Mouse (Mus musculus) limb, embryonic 15.5 days (tissue): ENCODE measurements around the gene Gm11937. TPM values are rescaled to one million over a fixed set of nuclear protein-coding genes. Genes with fewer than 3 reads are reported as not detected.
A peak's percentile ranks its signal among the peaks of the same experiment; 100 is the strongest.
"Not testable (repeated sequence)": the region's sequence is repeated elsewhere in the genome, so short reads cannot be mapped to it uniquely, and the experiment has no call there.

Experiments
- ATAC-seq: fragments of 200-750 bp; cut with Nextera tagmentation; 2 replicates; pipeline ENCODE4 v1.8.0; 2017; ENCODE audit warnings: low read depth, moderate TSS enrichment; ENCODE audit not compliant: insufficient number of reproducible peaks, low FRiP score, low TSS enrichment
- H3K27ac ChIP-seq: fragments of 300-500 bp; sonication (generic); 2 replicates; pipeline ENCODE4 v1.5.1; 2015; ENCODE audit warnings: moderate library complexity, mild to moderate bottlenecking, inconsistent platforms
- H3K27me3 ChIP-seq: fragments of 300-500 bp; sonication (generic); 2 replicates; pipeline ENCODE4 v1.6.1; 2015; ENCODE audit warnings: inconsistent platforms
- H3K36me3 ChIP-seq: fragments of 300-500 bp; sonication (generic); 2 replicates; pipeline ENCODE4 v1.6.1; 2015; ENCODE audit warnings: inconsistent platforms
- H3K4me1 ChIP-seq: fragments of 300-500 bp; sonication (generic); 2 replicates; pipeline ENCODE4 v1.6.1; 2015; ENCODE audit warnings: inconsistent platforms
- H3K4me2 ChIP-seq: fragments of 300-500 bp; sonication (generic); 2 replicates; pipeline ENCODE4 v1.6.1; 2015; ENCODE audit warnings: mild to moderate bottlenecking, inconsistent platforms
- H3K4me3 ChIP-seq: fragments of 300-500 bp; sonication (generic); 2 replicates; pipeline ENCODE4 v1.5.1; 2015; ENCODE audit warnings: mild to moderate bottlenecking, inconsistent platforms
- H3K9ac ChIP-seq: fragments of 300-500 bp; sonication (generic); 2 replicates; pipeline ENCODE4 v1.6.1; 2015; ENCODE audit warnings: inconsistent platforms
- H3K9me3 ChIP-seq: fragments of 300-500 bp; sonication (generic); 2 replicates; pipeline ENCODE4 v1.6.1; 2016; ENCODE audit warnings: inconsistent platforms
- WGBS: fragments of 180-500 bp; shearing (Covaris S2); methylation state at CpG from one replicate; pipeline ENCODE4 v1.1.7; 2015; 5-methylcytosine and 5-hydroxymethylcytosine counted together
- polyA plus RNA-seq: library from polyadenylated mRNA; unstranded; fragments of >200 nt; fragmentation: Nextera tagmentation; extraction: Ambion mirVana; gene quantifications from 2 replicates; pipeline ENCODE4 v1.2.1, GENCODE M21; 2015

The Gm11937 gene
- polyA plus RNA-seq: not detected in 2 replicates

DNA sequence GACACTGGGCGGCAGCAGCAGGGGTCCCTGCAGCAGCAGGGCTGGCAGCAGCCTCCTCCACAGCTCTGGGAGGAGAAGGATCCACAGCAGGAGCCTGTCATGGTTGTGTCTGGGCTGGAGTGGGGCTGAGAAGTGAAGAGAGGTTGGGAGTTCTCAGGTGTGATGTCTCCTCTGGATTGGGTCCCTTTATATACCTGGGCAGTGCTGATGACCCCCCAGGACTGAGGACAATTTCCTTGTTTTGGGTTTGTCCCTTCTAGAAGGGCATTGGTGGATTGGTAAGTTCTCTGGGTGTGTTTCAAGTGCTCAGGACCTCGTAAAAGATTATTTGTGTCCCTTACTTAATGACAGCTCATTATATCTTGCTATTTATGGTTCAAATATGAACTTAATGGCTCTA is at the start of gene Gm11937:
TSS of gene Gm11937 (minus strand) at position 101 of the 400 bp plus-strand sequence.
- ATAC-seq, H3K27ac ChIP-seq, H3K9ac ChIP-seq, H3K9me3 ChIP-seq, H3K4me3 ChIP-seq, H3K36me3 ChIP-seq, H3K4me1 ChIP-seq, H3K4me2 ChIP-seq, H3K27me3 ChIP-seq: not testable (repeated sequence)
- WGBS: 46% methylated on average over 2 of the region's 2 CpGs

DNA sequence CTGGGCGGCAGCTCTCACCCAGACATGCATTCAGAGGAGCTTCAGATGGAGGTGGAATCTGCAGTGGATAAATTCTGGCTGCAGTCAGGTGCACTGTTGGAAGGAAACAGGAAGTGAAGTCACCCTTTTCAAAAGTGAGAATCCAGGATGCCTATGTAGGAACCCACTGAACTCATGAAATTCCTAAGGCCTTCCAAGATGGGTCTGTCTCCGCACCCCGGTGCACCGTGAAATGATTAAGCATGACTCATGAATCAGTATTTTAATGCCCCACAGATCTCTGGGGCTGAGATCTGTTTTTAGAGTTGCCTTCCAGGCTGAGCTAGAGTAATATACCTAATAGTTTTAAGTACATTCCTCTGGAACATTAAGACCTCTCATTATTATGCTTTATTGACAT is 49.3 kb upstream of the Gm11937 start:
- Histone ChIP-seq H3K4me1 (no peaks in the 10 kb centered on the region), H3K27me3 (no peaks in the 10 kb centered on the region), H3K9me3 (no peaks in the 10 kb centered on the region), H3K27ac (no peak overlapping the region), H3K4me3 (no peak overlapping the region), H3K9ac (no peak overlapping the region), H3K4me2 (no peak overlapping the region), H3K36me3 (no peaks in the 10 kb centered on the region)
- WGBS: 67% methylated on average over 4 of the region's 4 CpGs
- ATAC-seq: no peak

DNA sequence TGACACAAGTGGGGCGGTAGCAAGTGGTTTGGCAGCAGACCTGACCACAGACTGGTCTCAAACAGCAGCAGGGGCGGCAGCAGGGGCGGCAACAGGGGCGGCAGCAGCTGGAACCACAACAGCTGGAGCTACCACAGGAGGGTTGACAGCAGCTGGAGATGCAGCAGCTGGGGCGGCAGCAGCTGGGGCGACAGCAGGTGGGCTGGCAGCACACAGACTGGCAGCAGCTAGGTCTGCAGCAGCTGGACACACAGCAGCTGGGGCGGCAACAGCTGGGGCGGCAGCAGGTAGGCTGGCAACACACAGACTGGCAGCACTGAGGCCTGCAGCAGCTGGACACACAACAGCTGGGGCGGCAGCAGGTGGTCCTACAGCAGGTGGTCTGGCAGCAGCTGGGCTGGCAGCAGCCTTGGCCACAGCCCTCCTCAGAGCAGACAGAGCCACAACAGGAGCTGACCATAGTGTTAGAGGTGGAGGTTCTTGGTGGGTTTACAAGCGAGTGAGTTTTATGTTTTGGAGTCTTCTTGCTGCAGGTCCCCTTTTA is 48.5 kb upstream of the Gm11937 start, which contains the start of gene Gm11563:
TSS of gene Gm11563 (minus strand) at position 494 of the 544 bp plus-strand sequence.
- H3K9ac ChIP-seq, H3K9me3 ChIP-seq, H3K4me2 ChIP-seq, ATAC-seq, H3K4me1 ChIP-seq, H3K27me3 ChIP-seq, H3K27ac ChIP-seq, H3K36me3 ChIP-seq, H3K4me3 ChIP-seq: not testable (repeated sequence)
- WGBS: 58% methylated on average over 10 of the region's 10 CpGs

DNA sequence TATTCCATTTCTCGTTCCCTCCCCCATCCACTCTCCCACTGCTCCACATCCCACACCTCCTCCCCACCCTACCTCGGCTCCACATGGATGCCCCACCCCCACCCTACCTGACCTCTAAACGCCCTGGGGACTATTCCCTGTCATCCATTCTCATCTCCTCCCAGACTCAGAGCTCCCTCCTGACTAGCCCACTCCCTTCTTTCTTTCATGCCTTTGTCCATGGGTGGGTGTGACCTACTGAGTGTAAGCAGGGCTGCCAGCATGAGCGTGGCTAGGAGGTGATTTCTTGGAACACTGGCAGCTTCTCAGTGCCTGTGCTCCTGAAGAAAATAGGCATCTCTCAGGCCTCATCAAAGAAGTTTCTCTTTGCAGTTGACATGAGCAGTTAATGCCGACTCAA is 47.1 kb upstream of the Gm11937 start:
- H3K4me2 ChIP-seq: no peak overlapping the region
- H3K27ac ChIP-seq: no peak overlapping the region
- H3K9ac ChIP-seq: no peak overlapping the region
- no peaks in the 10 kb centered on the region for H3K4me1 ChIP-seq
- 53% methylated on average over 5 of the region's 5 CpGs for WGBS
- no peaks in the 10 kb centered on the region for H3K36me3 ChIP-seq
- no peak overlapping the region for H3K4me3 ChIP-seq
- no peaks in the 10 kb centered on the region for H3K27me3 ChIP-seq
- ATAC-seq: no peak
- H3K9me3 ChIP-seq: no peaks in the 10 kb centered on the region

DNA sequence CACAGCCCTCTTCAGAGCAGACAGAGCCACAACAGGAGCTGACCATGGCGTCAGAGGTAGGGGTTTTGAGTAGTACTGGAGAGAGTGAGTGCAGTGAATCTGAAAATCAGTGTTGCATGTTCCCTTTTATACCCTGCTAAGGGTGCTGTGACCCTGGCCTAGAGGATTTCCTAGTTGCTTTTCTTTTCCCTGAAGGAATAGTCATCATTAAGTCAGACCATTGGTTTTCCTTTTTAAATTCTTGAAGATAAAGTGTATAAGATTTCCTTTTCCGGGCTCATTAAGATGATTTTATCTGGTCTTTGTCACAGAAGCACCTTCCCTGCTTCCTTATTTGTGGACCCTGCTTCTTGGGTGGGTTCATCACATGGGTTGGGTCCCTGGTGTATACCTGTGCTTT is 40.1 kb upstream of the Gm11937 start, which contains the start of gene Gm11555:
TSS of gene Gm11555 (minus strand) at position 101 of the 400 bp plus-strand sequence.
- Histone ChIP-seq H3K4me3 (no peak within 1 kb of the TSS), H3K27ac (no peak within 1 kb of the TSS), H3K9ac (no peak within 1 kb of the TSS), H3K4me1 (no peaks in the 10 kb centered on the region), H3K9me3 (no peaks in the 10 kb centered on the region), H3K27me3 (no peaks in the 10 kb centered on the region), H3K36me3 (no peaks in the 10 kb centered on the region), H3K4me2 (no peak within 1 kb of the TSS)
- 76% methylated on average over 2 of the region's 2 CpGs for WGBS
- no peak for ATAC-seq

DNA sequence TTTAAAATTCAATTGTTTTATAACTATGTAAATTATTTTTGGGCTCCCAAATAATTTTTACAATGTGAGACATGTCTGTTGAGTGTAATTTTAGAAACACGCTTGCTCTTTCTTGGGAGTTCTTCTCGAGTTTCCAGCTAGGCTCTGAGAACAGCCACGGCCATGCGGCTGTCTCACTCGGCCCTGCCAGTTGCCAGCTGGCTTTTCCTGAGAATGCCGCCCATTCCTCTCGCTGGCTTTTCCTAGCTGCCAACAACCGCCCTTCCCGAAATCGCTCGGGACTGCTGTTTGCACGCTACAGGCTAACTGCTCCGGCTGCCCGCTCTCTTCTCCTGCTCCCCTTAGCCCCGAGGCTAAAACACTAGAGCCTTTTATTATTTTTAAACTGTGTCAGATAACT is 36.5 kb upstream of the Gm11937 start:
- Histone ChIP-seq H3K9ac (no peak overlapping the region), H3K4me3 (no peak overlapping the region), H3K36me3 (no peaks in the 10 kb centered on the region), H3K27me3 (no peaks in the 10 kb centered on the region), H3K4me1 (no peaks in the 10 kb centered on the region), H3K9me3 (no peaks in the 10 kb centered on the region), H3K4me2 (no peak overlapping the region), H3K27ac (no peak overlapping the region)
- ATAC-seq: no peak
- WGBS: 65% methylated on average over 15 of the region's 15 CpGs

DNA sequence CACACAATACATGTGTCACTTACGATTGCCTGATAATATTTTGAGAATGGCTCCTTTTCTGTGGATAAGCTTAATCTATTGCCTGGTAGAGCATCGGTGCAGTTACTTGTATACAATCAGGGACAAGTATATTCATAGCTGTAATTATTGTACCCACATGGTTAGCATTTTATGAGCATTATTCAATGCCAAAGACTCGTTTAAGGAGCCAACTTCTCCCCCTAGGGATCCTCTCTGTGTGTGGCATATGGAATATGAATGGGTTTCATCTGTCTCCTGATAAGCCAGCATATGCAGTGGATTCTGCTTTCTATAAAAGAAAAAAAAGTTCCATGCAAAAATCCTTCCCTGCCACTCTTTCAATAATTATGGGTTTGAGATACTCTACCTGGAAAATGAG is 34.4 kb upstream of the Gm11937 start:
- Histone ChIP-seq H3K4me2 (no peak overlapping the region), H3K4me3 (no peak overlapping the region), H3K9ac (no peak overlapping the region), H3K27me3 (no peaks in the 10 kb centered on the region), H3K27ac (no peak overlapping the region), H3K4me1 (no peaks in the 10 kb centered on the region), H3K9me3 (no peaks in the 10 kb centered on the region), H3K36me3 (no peaks in the 10 kb centered on the region)
- ATAC-seq: no peak
- 61% methylated on average over 3 of the region's 3 CpGs for WGBS

DNA sequence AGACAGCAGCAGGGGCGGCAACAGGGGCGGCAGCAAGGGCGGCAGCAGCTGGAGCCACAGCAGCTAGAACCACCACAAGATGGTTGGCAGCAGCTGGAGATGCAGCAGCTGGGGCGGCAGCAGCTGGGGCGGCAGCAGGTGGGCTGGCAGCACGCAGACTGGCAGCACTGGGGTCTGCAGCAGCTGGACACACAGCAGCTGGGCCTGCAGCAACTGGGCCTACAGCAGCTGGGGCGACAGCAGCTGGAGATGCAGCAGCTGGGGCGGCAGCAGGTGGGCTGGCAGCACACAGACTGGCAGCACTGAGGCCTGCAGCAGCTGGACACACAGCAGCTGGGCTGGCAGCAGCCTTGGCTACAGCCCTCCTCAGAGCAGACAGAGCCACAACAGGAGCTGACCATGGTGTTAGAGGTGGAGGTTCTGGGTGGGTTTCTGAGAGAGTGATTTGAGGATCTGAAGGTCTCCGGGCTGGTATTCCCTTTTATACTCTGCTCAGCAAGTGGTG is 33.7 kb upstream of the Gm11937 start, which contains the start of gene Krtap4-7:
TSS of gene Krtap4-7 (minus strand) at position 455 of the 505 bp plus-strand sequence.
- H3K4me3 ChIP-seq, ATAC-seq, H3K9ac ChIP-seq, H3K9me3 ChIP-seq, H3K27ac ChIP-seq, H3K36me3 ChIP-seq, H3K4me1 ChIP-seq, H3K4me2 ChIP-seq, H3K27me3 ChIP-seq: not testable (repeated sequence)
- WGBS: 76% methylated on average over 9 of the region's 9 CpGs

DNA sequence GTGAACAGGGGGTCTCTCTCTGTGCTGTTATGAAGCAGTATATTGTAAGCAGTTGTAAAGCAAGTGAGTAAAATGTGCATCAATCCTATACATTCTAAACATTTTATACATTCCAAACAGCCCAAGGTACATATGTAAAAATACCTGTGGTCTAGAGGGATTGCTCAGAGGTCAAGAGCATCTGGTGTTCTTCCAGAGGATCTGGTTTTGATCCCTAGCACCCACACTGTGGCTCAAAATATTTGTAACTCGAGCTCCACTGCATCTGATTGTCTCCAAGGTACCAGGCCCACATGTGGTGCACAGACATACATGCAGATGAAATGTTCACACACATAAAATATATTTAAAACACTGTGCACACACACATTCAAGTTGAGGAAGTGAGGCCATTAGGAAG is 30.9 kb upstream of the Gm11937 start:
- H3K4me2 ChIP-seq: no peak overlapping the region
- H3K36me3 ChIP-seq: no peaks in the 10 kb centered on the region
- H3K9me3 ChIP-seq: no peaks in the 10 kb centered on the region
- no peak overlapping the region for H3K4me3 ChIP-seq
- no peaks in the 10 kb centered on the region for H3K27me3 ChIP-seq
- ATAC-seq: no peak
- no peaks in the 10 kb centered on the region for H3K4me1 ChIP-seq
- H3K9ac ChIP-seq: no peak overlapping the region
- WGBS: 15% methylated on average over 1 of the region's 1 CpGs
- H3K27ac ChIP-seq: no peak overlapping the region

DNA sequence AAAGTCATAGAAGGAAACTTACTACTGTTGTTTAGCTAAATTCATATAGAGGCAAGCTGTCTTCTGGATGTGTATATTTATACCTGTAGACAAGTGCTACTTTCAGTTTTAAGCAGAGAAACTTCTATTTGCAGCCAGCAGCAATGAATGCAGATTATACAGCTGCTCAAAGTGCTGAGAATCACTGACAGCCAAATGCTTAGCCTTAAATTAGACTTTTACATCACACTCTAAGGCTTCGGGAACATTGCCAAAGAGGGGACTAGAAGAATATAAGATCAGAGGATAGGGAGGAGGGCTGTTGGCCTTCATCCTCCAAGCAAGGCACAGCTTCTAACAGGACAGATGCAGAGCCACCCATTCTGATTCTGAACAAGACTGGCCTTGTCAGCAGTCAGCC is 27.1 kb upstream of the Gm11937 start:
- no peak overlapping the region for H3K4me2 ChIP-seq
- H3K4me1 ChIP-seq: 0 out of 2 replicates have a peak, but pooled peaks cover 3% of the 10 kb centered on the region
- H3K36me3 ChIP-seq: no peaks in the 10 kb centered on the region
- no peak for ATAC-seq
- WGBS: 66% methylated on average over 1 of the region's 1 CpGs
- no peaks in the 10 kb centered on the region for H3K9me3 ChIP-seq
- peaks cover 5% of the 10 kb centered on the region; the same call in 1 of the 2 replicates for H3K27me3 ChIP-seq
- no peak overlapping the region for H3K9ac ChIP-seq
- H3K27ac ChIP-seq: no peak overlapping the region
- no peak overlapping the region for H3K4me3 ChIP-seq

DNA sequence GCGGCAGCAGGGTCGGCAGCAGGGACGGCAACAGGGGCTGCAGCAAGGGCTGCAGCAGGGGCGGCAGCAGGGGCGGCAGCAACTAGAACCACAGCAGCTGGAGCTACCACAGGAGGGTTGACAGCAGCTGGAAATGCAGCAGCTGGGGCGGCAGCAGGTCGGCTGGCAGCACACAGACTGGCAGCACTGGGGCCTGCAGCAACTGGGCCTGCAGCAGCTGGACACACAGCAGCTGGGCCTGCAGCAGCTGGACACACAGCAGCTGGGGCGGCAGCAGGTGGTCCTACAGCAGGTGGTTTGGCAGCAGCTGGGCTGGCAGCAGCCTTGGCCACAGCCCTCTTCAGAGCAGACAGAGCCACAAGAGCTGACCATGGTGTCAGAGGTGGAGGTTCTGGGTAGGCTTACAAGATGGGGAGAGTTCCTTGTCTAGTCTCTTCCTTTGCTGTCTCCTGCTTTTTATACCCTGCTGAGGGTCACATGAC is 24.7 kb upstream of the Gm11937 start, which contains the start of gene Krtap4-2:
TSS of gene Krtap4-2 (minus strand) at position 432 of the 482 bp plus-strand sequence.
- peak within 1 kb of the TSS; percentile 22; the same call in 1 of the 2 replicates for H3K27ac ChIP-seq
- WGBS: 30% methylated on average over 8 of the region's 8 CpGs

DNA sequence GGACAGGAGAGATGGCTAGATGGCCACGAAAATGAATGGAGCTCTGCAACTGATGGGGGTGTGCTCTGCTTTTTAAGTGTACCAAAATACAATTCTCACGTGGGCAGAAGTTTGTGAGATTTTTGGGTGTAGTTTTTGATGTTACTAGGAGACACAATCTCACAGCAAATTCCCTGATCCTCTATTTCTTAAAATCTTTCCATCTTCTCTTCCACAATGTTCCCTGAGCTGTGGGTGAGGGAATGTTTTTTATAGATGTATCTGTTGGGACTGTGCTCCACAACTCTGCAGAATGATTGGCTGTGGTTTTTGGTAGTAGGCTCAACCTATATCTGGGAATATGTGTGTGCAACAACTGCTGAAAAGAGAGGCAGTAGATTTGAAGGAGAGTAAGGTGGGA is 23.3 kb upstream of the Gm11937 start:
- ATAC-seq: no peak
- Histone ChIP-seq H3K4me1 (0 out of 2 replicates have a peak, but pooled peaks cover 3% of the 10 kb centered on the region), H3K36me3 (no peaks in the 10 kb centered on the region), H3K4me3 (no peak overlapping the region), H3K9me3 (no peaks in the 10 kb centered on the region), H3K9ac (no peak overlapping the region), H3K4me2 (no peak overlapping the region), H3K27ac (no peak overlapping the region), H3K27me3 (peaks cover 5% of the 10 kb centered on the region; the same call in 1 of the 2 replicates)
- 66% methylated on average over 2 of the region's 2 CpGs for WGBS

More for the DNA sequence above, 24.7 kb upstream of the Gm11937 start, which contains the start of gene Krtap4-2:
- ATAC-seq: no peak
- H3K9me3 ChIP-seq: no peaks in the 10 kb centered on the region
- H3K4me3 ChIP-seq: no peak within 1 kb of the TSS
- no peak within 1 kb of the TSS for H3K9ac ChIP-seq
- 0 out of 2 replicates have a peak, but pooled peaks cover 3% of the 10 kb centered on the region for H3K4me1 ChIP-seq
- H3K4me2 ChIP-seq: no peak within 1 kb of the TSS
- no peaks in the 10 kb centered on the region for H3K36me3 ChIP-seq
- H3K27me3 ChIP-seq: peaks cover 5% of the 10 kb centered on the region; the same call in 1 of the 2 replicates
